Mouse (Mus musculus) limb, embryonic 15.5 days (tissue): ENCODE measurements around the gene Irs3. TPM values are rescaled to one million over a fixed set of nuclear protein-coding genes. Genes with fewer than 3 reads are reported as not detected.
"Not testable (repeated sequence)": the region's sequence is repeated elsewhere in the genome, so short reads cannot be mapped to it uniquely, and the experiment has no call there.

ENCODE experiments used
- ATAC-seq: fragments of 200-750 bp; cut with Nextera tagmentation; 2 replicates; pipeline ENCODE4 v1.8.0; 2017; ENCODE audit warnings: low read depth, moderate TSS enrichment; ENCODE audit not compliant: insufficient number of reproducible peaks, low FRiP score, low TSS enrichment
- H3K27ac ChIP-seq: fragments of 300-500 bp; sonication (generic); 2 replicates; pipeline ENCODE4 v1.5.1; 2015; ENCODE audit warnings: moderate library complexity, mild to moderate bottlenecking, inconsistent platforms
- H3K27me3 ChIP-seq: fragments of 300-500 bp; sonication (generic); 2 replicates; pipeline ENCODE4 v1.6.1; 2015; ENCODE audit warnings: inconsistent platforms
- H3K36me3 ChIP-seq: fragments of 300-500 bp; sonication (generic); 2 replicates; pipeline ENCODE4 v1.6.1; 2015; ENCODE audit warnings: inconsistent platforms
- H3K4me1 ChIP-seq: fragments of 300-500 bp; sonication (generic); 2 replicates; pipeline ENCODE4 v1.6.1; 2015; ENCODE audit warnings: inconsistent platforms
- H3K4me2 ChIP-seq: fragments of 300-500 bp; sonication (generic); 2 replicates; pipeline ENCODE4 v1.6.1; 2015; ENCODE audit warnings: mild to moderate bottlenecking, inconsistent platforms
- H3K4me3 ChIP-seq: fragments of 300-500 bp; sonication (generic); 2 replicates; pipeline ENCODE4 v1.5.1; 2015; ENCODE audit warnings: mild to moderate bottlenecking, inconsistent platforms
- H3K9ac ChIP-seq: fragments of 300-500 bp; sonication (generic); 2 replicates; pipeline ENCODE4 v1.6.1; 2015; ENCODE audit warnings: inconsistent platforms
- H3K9me3 ChIP-seq: fragments of 300-500 bp; sonication (generic); 2 replicates; pipeline ENCODE4 v1.6.1; 2016; ENCODE audit warnings: inconsistent platforms
- WGBS: fragments of 180-500 bp; shearing (Covaris S2); methylation state at CpG from one replicate; pipeline ENCODE4 v1.1.7; 2015; 5-methylcytosine and 5-hydroxymethylcytosine counted together
- polyA plus RNA-seq: library from polyadenylated mRNA; unstranded; fragments of >200 nt; fragmentation: Nextera tagmentation; extraction: Ambion mirVana; gene quantifications from 2 replicates; pipeline ENCODE4 v1.2.1, GENCODE M21; 2015

Gene Irs3
- polyA plus RNA-seq, 1 experiment from 2014 or later, result 0.19 TPM

DNA sequence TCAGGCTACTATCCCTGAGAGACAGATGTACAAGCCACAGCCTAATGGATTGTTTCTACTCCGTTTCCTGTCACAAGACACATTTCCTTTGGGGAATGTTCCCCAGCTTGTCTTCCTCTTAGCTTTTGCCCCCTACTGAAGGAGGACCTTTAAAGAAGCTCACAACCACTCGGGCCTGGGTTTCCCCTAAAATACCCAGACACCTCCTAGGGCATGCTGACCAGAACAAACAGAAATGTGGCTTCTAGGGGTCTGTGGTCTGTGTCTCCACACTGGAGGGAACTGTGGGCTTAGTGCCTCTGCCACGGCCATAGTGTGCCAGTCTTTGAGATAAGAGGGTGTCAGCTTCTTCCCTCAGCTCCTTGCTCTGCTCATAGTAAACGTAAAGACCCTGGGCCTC lies 13.9 kb downstream of the Irs3 start:
- no peak for ATAC-seq
- Histone ChIP-seq H3K4me2 (no peak overlapping the region), H3K4me1 (peaks cover 44% of the 10 kb centered on the region), H3K27me3 (no peaks in the 10 kb centered on the region), H3K9ac (no peak overlapping the region), H3K9me3 (no peaks in the 10 kb centered on the region), H3K27ac (peak overlapping the region; percentile 43; the same call in 1 of the 2 replicates), H3K36me3 (peaks cover 25% of the 10 kb centered on the region), H3K4me3 (no peak overlapping the region; the same call in 1 of the 2 replicates)
- WGBS, result 65% methylated on average over 4 of the region's 4 CpGs

DNA sequence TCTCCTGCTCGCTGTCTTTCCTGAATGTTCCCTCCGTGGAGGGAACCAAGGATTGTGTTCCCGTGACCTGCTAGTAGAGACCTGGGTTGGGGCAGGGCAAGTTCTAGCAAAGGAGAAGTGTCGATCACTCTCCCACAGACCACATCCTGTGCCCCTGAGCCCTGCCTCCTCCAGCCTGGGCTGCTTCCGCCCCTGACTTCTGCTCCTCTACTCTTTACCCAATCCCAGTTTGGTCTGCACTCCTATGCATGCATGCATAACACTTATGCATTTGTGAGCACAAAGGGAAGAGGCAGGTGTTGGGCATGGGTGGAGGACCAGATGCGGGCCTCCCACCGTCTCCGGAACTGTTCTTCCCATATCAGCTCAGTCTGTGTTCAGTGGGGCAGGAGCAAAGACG lies 14.3 kb downstream of the Irs3 start:
- ATAC-seq, result no peak
- H3K27me3 ChIP-seq, result no peaks in the 10 kb centered on the region
- H3K4me3 ChIP-seq, result no peak overlapping the region; the same call in 1 of the 2 replicates
- 61% methylated on average over 9 of the region's 9 CpGs for WGBS
- H3K9ac ChIP-seq, result no peak overlapping the region
- no peaks in the 10 kb centered on the region for H3K9me3 ChIP-seq
- peak overlapping the region; percentile 88; the same call in 1 of the 2 replicates for H3K4me2 ChIP-seq
- H3K36me3 ChIP-seq, result peaks cover 21% of the 10 kb centered on the region
- peaks cover 44% of the 10 kb centered on the region for H3K4me1 ChIP-seq
- H3K27ac ChIP-seq, result peak overlapping the region; percentile 91

GRCm38 (mm10) chr5:137630602-137631001 lies 14.9 kb downstream of the Irs3 start:
- no peak for ATAC-seq
- H3K4me1 ChIP-seq, result peaks cover 44% of the 10 kb centered on the region
- H3K4me3 ChIP-seq, result peak overlapping the region; percentile 98
- H3K36me3 ChIP-seq, result peaks cover 16% of the 10 kb centered on the region
- 0 out of 2 replicates have a peak overlapping the region, but pooled peaks have one; percentile 79 for H3K9ac ChIP-seq
- WGBS, result 17% methylated on average over 3 of the region's 3 CpGs
- H3K27me3 ChIP-seq, result no peaks in the 10 kb centered on the region
- H3K27ac ChIP-seq, result peak overlapping the region; percentile 91
- H3K9me3 ChIP-seq, result no peaks in the 10 kb centered on the region
- peak overlapping the region; percentile 88 for H3K4me2 ChIP-seq

DNA sequence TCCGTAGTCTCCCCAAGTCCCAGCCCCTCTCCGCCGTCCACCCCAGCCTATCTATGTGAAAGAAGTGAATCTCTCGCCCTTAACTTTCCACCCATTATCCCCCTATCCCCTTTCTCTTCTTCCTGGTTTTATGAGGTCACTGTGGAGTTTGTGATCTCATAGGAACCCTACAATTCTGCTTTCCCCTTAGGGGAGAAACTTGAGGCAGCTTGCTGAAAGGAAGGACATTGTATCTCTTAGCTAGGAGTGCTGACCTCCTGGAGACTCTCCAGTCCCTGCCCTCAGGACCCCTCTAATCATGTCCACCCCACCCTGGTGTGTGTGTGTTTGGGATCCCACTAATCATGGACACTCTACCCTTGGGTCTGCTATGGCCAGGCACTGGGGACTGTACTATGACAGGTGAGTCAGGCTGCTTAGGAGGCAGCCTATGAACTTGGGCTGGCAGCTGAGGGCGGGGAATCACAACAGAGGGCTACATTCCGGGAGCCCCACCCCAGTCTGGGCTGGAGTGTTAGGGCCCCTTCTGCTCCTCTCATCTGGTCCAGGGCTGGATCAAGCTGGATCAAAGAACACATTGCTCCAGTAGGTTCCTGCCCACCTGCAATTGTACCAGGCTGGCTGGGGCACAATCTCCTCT lies 15.5 kb downstream of the Irs3 start:
- Histone ChIP-seq H3K27me3 (no peaks in the 10 kb centered on the region), H3K4me3 (peak overlapping the region; percentile 98), H3K36me3 (peaks cover 11% of the 10 kb centered on the region), H3K9ac (peak overlapping the region; percentile 79; the same call in 1 of the 2 replicates), H3K27ac (peak overlapping the region; percentile 91), H3K4me2 (peak overlapping the region; percentile 88), H3K4me1 (peaks cover 44% of the 10 kb centered on the region), H3K9me3 (no peaks in the 10 kb centered on the region)
- ATAC-seq, result no peak
- 14% methylated on average over 6 of the region's 6 CpGs for WGBS

DNA sequence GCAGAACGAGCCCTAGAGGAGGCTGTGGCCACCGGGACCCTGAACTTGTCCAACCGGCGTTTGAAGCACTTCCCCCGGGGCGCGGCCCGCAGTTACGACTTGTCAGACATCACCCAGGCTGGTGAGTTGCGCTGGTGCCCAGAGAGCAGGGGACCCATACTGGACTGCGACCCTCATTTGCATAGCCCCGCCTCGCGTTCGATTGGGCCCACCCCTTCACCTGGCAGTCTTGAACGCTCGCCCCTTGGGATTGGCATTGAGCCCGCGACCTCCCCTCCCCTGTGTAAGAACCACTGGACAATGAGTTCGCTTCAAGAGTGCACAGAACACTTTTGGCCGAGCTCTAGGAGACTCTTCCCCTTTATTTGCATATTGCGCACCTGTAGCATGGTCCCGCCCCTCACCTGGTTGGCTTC lies 16.2 kb downstream of the Irs3 start:
- no peak for ATAC-seq
- 0% methylated on average over 23 of the region's 23 CpGs for WGBS
- peaks cover 49% of the 10 kb centered on the region for H3K4me1 ChIP-seq
- H3K4me3 ChIP-seq, result peak overlapping the region; percentile 98
- H3K27me3 ChIP-seq, result no peaks in the 10 kb centered on the region
- no peaks in the 10 kb centered on the region for H3K9me3 ChIP-seq
- peaks cover 10% of the 10 kb centered on the region for H3K36me3 ChIP-seq
- peak overlapping the region; percentile 79 for H3K9ac ChIP-seq
- peak overlapping the region; percentile 88 for H3K4me2 ChIP-seq
- H3K27ac ChIP-seq, result peak overlapping the region; percentile 91

DNA sequence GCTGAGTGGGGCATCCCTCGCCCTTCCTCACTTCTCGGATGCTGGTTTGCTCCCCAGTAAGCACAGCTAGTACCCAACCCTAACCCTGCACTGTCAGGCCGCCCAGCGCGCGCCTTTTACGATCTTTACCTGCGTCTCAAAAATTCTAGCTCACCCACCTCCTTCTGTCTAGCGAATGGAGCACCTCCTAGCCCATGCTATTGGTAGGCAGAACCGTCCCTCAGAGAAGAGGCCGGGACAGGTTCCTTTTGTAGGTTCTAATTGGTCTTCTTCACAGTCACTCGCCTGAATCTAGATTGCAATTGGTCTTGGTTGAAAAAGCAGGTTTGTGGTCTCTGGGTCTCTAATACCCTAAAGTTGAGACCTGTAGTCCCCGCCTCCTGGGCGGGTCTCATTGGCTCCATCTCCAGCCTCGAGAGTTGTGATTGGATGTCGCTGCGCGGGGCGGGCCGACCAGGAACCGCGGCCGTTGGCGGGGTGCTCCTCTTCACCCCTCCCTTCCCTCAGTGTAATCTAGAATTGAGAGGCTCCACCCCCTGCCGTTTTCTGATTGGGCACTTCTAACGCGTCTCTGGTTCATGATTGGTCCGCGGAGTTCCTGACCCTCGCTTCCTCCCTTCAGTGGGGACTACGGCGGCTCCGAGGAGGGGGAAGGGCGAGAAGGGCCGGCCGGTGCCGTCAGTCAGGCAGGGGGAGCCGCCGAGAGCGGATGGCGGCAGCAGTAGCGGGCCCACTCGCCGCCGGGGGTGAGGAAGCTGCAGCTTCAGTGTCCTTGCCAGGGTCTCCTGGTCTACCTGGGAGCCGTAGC lies 16.8 kb downstream of the Irs3 start, which contains the start of the genes Fbxo24, Lrch4 and Gm20605:
Gene Fbxo24, minus strand, starts transcription at position 505 of the 808 bp plus-strand sequence.
Gene Lrch4, plus strand, starts transcription at position 624 of the 808 bp plus-strand sequence.
Gene Gm20605, plus strand, starts transcription at position 678 of the 808 bp plus-strand sequence.
- peak; percentile 98 for ATAC-seq
- Histone ChIP-seq H3K27me3 (no peaks in the 10 kb centered on the region), H3K27ac (peak within 1 kb of the TSS; percentile 91), H3K9me3 (no peaks in the 10 kb centered on the region), H3K36me3 (peaks cover 4% of the 10 kb centered on the region), H3K4me3 (peak within 1 kb of the TSS; percentile 98), H3K9ac (peak within 1 kb of the TSS; percentile 79), H3K4me2 (peak within 1 kb of the TSS; percentile 88), H3K4me1 (peaks cover 46% of the 10 kb centered on the region)
- under 1% methylated on average over 46 of the region's 46 CpGs for WGBS

GRCm38 (mm10) chr5:137627991-137628390 lies 17.5 kb downstream of the Irs3 start:
- Histone ChIP-seq H3K4me1 (peaks cover 44% of the 10 kb centered on the region), H3K9me3 (no peaks in the 10 kb centered on the region), H3K36me3 (no peaks in the 10 kb centered on the region; the same call in 1 of the 2 replicates), H3K4me2 (peak overlapping the region; percentile 52), H3K27ac (peak overlapping the region; percentile 84), H3K9ac (peak overlapping the region; percentile 35), H3K27me3 (no peaks in the 10 kb centered on the region), H3K4me3 (peak overlapping the region; percentile 98)
- ATAC-seq, result no peak
- under 1% methylated on average over 9 of the region's 9 CpGs for WGBS

DNA sequence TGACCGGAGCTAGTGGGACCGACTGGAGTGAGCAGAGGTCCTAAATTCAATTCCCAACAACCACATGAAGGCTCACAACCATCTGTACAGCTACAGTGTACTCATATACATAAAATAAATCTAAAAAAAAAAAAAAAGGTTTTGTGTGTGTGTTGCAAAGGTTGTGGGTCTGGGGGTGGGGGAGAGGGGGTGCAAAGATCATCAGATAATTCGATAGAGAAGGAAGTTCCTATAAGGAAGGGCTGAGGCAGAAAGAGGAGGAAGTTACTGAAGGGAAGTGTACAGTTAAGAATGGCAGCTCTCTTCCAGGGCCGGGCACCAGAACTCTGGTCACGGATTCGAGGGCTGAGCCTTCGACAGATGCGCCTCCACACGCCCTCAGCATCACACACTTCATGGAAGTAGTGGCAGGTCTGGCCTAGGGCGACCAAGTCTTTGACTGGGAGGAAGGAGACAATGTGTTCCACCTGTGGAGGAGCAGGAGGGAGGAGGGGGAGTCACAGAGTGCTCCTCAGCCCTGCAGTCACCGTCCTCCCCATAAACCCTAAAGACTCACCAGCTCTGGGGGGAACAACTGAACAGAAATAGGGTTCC lies 21.5 kb downstream of the Irs3 start:
- Histone ChIP-seq H3K9ac (no peak overlapping the region), H3K4me1 (peaks cover 10% of the 10 kb centered on the region), H3K9me3 (no peaks in the 10 kb centered on the region), H3K4me2 (no peak overlapping the region), H3K36me3 (no peaks in the 10 kb centered on the region), H3K27ac (no peak overlapping the region), H3K27me3 (no peaks in the 10 kb centered on the region), H3K4me3 (no peak overlapping the region)
- no peak for ATAC-seq
- 82% methylated on average over 11 of the region's 11 CpGs for WGBS

- H3K27me3 ChIP-seq, result no peaks in the 10 kb centered on the region
- WGBS, result 91% methylated on average over 7 of the region's 7 CpGs
- no peak overlapping the region for H3K4me3 ChIP-seq
- peaks cover 34% of the 10 kb centered on the region for H3K4me1 ChIP-seq
- no peaks in the 10 kb centered on the region for H3K9me3 ChIP-seq
- H3K36me3 ChIP-seq, result no peaks in the 10 kb centered on the region
- ATAC-seq, result no peak
- no peak overlapping the region for H3K27ac ChIP-seq
- H3K4me2 ChIP-seq, result no peak overlapping the region
- no peak overlapping the region for H3K9ac ChIP-seq
These were observed 30.2 kb downstream of the Irs3 start for GRCm38 (mm10) chr5:137615347-137615746.

GRCm38 (mm10) chr5:137614921-137615320 lies 30.6 kb downstream of the Irs3 start:
- H3K9ac ChIP-seq, H3K36me3 ChIP-seq, ATAC-seq, H3K4me2 ChIP-seq, H3K27ac ChIP-seq, H3K4me3 ChIP-seq, H3K27me3 ChIP-seq, H3K9me3 ChIP-seq: not testable (repeated sequence)
- 89% methylated on average over 2 of the region's 2 CpGs for WGBS
- H3K4me1 ChIP-seq, result peaks cover 38% of the 10 kb centered on the region

DNA sequence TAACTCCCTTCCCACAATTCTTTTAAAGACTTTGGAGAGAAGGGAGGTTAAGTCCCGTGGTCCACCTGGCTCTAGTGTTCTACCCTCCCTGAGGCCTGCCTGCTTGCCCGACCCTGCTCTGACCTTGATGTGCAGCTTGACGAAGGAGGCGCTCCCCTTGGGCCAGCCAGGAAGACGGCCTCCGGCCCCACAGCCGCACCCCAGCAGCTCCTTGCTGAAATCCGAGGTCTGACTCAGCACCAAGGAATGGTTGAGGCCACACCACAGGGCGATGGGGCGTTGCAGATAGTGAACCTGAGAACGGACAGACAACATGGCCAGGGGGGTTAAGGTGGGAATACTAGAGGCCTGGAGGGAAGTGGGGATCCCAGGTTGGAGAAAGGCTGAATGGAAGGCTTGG lies 32.0 kb downstream of the Irs3 start, which contains the start of gene Pcolce:
Gene Pcolce, minus strand, starts transcription at position 235 of the 400 bp plus-strand sequence.
- Histone ChIP-seq H3K9ac (no peak within 1 kb of the TSS), H3K27ac (peak within 1 kb of the TSS; percentile 96; the same call in 1 of the 2 replicates)
- ATAC-seq, result no peak

More for the DNA sequence above, 32.0 kb downstream of the Irs3 start, which contains the start of gene Pcolce:
- WGBS, result 37% methylated on average over 11 of the region's 11 CpGs
- Histone ChIP-seq H3K4me1 (peaks cover 51% of the 10 kb centered on the region), H3K36me3 (no peaks in the 10 kb centered on the region), H3K4me3 (no peak within 1 kb of the TSS), H3K9me3 (no peaks in the 10 kb centered on the region), H3K4me2 (no peak within 1 kb of the TSS), H3K27me3 (no peaks in the 10 kb centered on the region)
